Mouse (Mus musculus): ENCODE results near the gene Maats1. TPM values are rescaled to one million over a fixed set of nuclear protein-coding genes. Genes with fewer than 3 reads are reported as not detected.

The Maats1 gene
- not detected in 2 replicates for total RNA-seq (2017)

- peak; percentile 85 for ATAC-seq (replicated peaks; ENCODE audit: low read depth, poor library complexity, severe bottlenecking)
These were observed at the start of gene Maats1 for GRCm38 (mm10) chr16:38341396-38342324. TSS of gene Maats1 (minus strand) at chr16:38342143.

GRCm38 (mm10) chr16:38390322-38390721 is 48.4 kb upstream of the Maats1 start:
- no peak for ATAC-seq (replicated peaks; ENCODE audit: low read depth, poor library complexity, severe bottlenecking)

DNA sequence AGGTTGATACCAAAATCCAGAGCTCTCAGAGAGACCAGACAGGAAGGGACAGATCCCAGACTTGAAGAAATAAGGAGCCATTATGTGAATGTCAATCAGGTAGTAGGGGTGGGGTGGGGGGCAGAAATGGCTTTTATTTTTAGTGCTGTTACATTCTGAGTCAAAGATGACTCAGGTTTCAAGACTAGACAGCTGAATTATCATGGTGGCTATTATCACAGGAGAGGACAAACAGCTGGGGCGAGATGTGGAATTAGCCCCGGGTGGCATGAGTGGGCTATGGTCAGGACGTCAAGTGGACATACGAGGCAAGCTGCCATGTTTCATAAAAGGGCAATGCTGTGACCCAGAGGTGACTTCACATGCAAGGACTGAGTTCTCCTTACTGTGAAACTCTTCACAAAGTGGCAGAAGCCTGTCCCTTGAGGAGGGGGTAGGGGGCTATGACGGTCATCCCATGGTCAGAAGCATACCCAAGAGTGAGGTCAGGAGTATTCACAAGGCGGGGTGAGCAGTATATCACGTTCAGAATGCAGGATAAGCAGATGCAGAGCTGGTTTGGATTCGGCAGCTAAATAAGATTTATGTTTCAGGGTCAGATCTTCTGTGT is 47.4 kb upstream of the Maats1 start:
- no peak for ATAC-seq (replicated peaks; ENCODE audit: low read depth, poor library complexity, severe bottlenecking)

DNA sequence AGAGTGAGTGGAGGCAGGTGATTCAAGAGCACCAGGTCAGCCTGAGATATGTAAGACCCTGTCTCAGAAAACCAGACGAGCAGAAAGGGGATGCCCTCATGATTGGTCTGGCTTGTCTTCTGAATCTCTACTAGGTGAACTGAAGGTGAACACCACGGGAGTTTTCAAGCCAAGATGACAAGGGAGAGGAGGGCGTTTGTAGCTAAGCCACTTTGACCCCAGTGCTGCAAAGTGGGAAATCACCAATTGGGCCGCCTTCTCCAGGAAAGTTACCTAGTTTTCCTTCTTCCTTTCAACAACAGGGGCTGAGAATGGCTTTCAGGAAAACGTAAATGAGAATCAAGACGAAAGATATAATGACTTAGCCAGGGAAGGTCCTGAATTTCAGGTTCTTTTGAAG is 46.8 kb upstream of the Maats1 start:
- ATAC-seq (replicated peaks; ENCODE audit: low read depth, poor library complexity, severe bottlenecking) = no peak

GRCm38 (mm10) chr16:38387389-38387788 is 45.4 kb upstream of the Maats1 start:
- no peak for ATAC-seq (replicated peaks; ENCODE audit: low read depth, poor library complexity, severe bottlenecking)

- peak; percentile 52 for ATAC-seq (replicated peaks; ENCODE audit: low read depth, poor library complexity, severe bottlenecking)
These were observed 43.8 kb upstream of the Maats1 start for GRCm38 (mm10) chr16:38385700-38386099.

DNA sequence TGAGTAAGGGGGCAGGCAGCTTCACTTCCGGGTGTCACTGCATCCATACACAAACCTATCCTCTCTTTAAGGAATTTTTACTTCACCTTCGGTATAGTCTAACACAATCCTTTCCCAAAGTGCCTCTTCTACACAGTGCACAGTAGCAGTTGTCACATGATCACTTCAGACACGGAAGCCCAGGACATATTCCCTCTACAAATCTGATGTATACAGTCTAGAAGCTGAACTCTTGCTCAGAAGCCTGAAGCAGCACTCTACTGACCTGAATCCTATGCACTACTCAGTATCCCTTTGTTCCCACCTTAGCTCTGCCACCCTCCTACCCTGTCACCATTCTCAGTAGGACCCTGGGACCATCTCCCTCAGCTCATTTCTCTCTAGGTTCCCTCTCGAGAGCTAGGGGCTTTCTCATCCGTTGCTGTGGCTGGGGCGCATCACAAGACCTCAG is 43.3 kb upstream of the Maats1 start:
- ATAC-seq (replicated peaks; ENCODE audit: low read depth, poor library complexity, severe bottlenecking) = no peak

DNA sequence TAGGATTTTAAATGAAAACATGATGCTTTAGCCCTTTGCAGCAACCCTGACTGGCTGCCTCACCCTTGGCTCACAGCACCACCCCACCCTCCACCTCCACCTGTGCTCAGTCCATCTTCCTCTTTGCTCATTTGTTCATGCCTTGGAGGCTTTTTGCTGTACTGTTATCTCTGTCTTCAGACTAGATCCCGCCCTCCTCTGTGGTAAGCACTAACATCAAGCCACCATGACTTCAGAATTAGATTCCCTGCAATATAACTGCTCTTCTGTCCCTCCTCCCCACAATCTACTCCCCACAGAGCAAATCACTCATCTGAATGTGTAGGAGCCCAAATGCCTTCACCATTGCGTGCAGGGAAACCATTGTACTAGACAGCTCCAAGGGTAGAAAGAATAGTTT is 41.7 kb upstream of the Maats1 start:
- ATAC-seq (replicated peaks; ENCODE audit: low read depth, poor library complexity, severe bottlenecking) = peak; percentile 81

DNA sequence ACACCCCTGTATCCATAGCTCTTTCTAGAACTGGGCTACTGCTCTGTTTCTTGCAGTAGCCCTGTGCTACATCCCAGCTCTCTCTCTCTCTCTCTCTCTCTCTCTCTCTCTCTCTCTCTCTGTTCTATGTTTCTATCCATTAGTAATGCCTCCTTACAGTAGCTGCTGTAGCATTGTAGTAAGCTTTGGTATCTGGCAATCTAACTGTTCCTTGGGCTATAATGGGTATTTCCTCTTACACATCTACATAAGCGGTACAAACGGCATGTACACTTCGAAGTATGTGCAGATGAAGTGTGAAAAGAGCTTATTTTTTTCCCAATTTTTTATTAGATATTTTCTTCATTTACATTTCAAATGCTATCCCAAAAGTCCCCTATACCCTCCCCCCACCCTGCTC is 38.0 kb upstream of the Maats1 start:
- ATAC-seq (replicated peaks; ENCODE audit: low read depth, poor library complexity, severe bottlenecking) = no peak

DNA sequence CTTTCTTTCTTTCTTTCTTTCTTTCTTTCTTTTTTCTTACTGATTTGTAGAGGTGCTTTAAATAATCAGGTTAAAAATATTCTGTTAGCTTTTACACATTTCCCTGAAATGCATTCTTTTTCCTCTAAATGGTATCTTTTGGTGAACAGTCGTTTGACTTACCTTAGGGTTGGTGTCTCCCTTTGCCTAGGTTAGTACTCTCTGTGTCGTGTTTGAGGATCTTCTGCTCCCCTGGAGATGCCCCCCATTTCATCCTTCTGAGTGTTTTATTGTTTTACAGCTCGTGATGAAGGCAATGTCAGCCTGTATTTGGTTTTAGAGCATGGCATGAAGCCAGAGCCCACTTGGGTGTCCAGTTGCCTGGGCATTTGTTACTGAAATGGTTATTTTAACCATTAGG is 37.5 kb upstream of the Maats1 start:
- no peak for ATAC-seq (replicated peaks; ENCODE audit: low read depth, poor library complexity, severe bottlenecking)

- ATAC-seq (replicated peaks; ENCODE audit: low read depth, poor library complexity, severe bottlenecking) = no peak
These were observed 37.1 kb upstream of the Maats1 start for GRCm38 (mm10) chr16:38379088-38379487.

- ATAC-seq (replicated peaks; ENCODE audit: low read depth, poor library complexity, severe bottlenecking) = no peak
These were observed 36.6 kb upstream of the Maats1 start for GRCm38 (mm10) chr16:38378591-38378990.

GRCm38 (mm10) chr16:38377546-38377945 is 35.6 kb upstream of the Maats1 start:
- ATAC-seq (replicated peaks; ENCODE audit: low read depth, poor library complexity, severe bottlenecking) = no peak

DNA sequence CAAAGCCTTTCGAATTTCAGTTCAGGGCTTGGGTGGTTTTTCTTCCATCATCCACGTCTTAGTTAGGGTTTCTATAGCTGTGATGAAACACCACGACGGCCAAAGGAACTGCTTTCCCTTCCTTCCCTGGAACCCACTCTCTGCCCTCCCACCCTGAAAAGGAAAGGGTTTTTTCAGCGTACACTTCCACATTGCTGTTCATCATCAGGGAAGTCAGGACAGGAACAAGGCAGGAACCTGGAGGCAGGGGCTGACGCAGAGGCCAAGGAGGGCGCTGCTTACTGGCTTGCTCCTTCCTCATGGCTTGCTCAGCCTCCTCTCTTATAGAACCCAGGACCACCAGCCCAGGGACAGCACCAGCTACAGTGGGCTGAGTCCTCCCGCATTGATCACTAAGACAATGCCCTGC is 34.9 kb upstream of the Maats1 start:
- ATAC-seq (replicated peaks; ENCODE audit: low read depth, poor library complexity, severe bottlenecking) = peak; percentile 48

DNA sequence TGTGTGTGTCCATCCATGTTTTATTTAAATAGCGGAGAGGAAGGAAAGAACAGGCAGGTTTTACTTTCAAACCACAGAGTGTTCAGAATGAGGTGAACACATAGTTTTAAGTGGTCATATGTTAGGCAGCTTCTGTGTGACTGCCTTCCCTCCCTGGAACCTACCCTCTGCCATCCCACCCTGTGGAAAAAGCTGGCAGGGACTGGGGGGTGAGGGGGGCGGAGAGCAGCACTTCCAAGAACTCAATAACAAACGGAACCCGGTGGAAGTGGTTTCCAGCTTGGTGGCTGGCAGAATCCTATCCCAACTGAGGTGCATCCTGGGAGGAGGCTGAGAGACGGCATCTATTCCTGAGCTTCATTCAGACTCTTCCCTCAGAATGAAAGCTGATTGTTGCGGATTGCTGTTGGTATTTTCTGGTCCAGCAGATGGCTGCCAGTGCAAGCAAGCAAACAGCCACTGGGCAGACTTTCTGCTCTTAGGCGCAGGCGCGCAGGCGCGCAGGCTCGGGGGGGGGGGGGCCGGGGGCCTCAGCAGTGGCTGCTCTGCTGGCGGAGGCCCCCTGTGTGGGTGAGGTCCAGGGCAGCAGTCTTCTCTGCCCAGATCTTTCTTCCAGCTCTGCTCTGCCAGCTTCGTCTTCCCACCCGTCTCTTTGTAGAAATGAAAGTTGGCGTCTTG is 34.4 kb upstream of the Maats1 start:
- ATAC-seq (replicated peaks; ENCODE audit: low read depth, poor library complexity, severe bottlenecking) = peak; percentile 43

- no peak for ATAC-seq (replicated peaks; ENCODE audit: low read depth, poor library complexity, severe bottlenecking)
These were observed 33.2 kb upstream of the Maats1 start for GRCm38 (mm10) chr16:38375182-38375581.

- ATAC-seq (replicated peaks; ENCODE audit: low read depth, poor library complexity, severe bottlenecking) = no peak; the same call in 1 of the 2 replicates
These were observed 32.6 kb upstream of the Maats1 start for GRCm38 (mm10) chr16:38374379-38375140.

- ATAC-seq (replicated peaks; ENCODE audit: low read depth, poor library complexity, severe bottlenecking) = no peak
These were observed 32.0 kb upstream of the Maats1 start for GRCm38 (mm10) chr16:38373941-38374340.

DNA sequence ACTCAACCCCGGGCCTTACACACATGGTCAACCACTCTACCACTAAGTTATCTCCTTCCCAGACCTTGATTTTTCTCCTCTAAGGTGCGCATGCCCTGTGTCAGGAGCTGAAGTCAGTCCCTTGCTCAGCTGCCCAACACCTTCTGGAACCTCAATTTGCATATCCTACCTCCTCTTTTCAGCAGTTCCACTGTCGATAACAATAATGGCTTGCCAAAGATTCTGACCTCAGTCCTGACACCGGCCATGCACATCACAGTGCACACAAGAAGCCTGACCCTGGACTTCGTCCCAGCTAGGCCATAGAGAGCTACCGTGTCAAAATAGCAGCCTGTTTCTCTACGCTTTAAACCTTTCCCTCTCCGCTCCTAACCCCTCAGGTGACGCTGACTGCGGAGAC is 31.5 kb upstream of the Maats1 start:
- ATAC-seq (replicated peaks; ENCODE audit: low read depth, poor library complexity, severe bottlenecking) = no peak

GRCm38 (mm10) chr16:38372876-38373275 is 30.9 kb upstream of the Maats1 start:
- no peak for ATAC-seq (replicated peaks; ENCODE audit: low read depth, poor library complexity, severe bottlenecking)
